Mouse (Mus musculus) gonadal fat pad, adult 2 months (tissue): ENCODE measurements around the gene Serp2. TPM values are rescaled to one million over a fixed set of nuclear protein-coding genes. Genes with fewer than 3 reads are reported as not detected.

ENCODE experiments used
- DNase-seq: peaks from one replicate; pipeline ENCODE4 v3.0.0-alpha.2; 2012; ENCODE audit warnings: low read depth
- polyA plus RNA-seq: library from polyadenylated mRNA; depleted of rRNA; stranded (reverse); fragments of >200 nt; gene quantifications from 2 replicates; pipeline ENCODE4 v1.2.3, GENCODE M21; 2012

Gene Serp2
- polyA plus RNA-seq, 1 experiment: 4.1 TPM

DNA sequence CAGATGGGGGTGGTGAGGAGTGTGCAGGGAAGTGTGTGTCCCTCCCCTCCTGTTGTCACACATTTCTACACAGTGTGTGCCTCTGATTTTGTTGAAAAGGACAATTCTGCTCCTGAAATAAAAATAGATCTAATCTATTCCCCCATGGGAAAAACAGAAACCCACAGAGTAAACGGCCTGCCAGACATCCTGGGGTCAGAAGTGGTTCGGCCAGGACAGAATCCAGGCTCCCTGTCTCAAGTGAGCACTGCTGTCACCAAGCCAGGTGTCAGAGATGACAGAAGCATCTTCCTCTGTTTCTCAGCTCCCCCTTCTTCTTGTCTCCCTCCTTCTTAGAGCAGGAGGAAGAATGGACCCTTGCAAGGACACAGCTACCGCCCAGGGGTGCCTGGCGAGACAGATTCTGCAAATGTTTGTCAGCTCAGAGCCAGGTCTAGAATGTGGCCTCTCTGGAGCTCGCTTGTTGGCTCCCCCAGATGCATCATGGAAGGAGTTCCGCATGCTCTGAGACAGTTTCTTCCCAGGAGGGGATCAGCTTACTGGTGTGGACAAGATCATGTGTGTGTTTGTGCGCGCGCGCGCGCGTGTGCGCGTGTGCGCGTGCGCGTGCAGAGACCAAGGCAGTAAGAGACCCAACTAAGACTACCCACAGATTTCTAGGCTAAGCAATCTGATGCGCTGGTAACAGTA lies 29.5 kb downstream of the Serp2 start:
- DNase-seq: no peak

DNA sequence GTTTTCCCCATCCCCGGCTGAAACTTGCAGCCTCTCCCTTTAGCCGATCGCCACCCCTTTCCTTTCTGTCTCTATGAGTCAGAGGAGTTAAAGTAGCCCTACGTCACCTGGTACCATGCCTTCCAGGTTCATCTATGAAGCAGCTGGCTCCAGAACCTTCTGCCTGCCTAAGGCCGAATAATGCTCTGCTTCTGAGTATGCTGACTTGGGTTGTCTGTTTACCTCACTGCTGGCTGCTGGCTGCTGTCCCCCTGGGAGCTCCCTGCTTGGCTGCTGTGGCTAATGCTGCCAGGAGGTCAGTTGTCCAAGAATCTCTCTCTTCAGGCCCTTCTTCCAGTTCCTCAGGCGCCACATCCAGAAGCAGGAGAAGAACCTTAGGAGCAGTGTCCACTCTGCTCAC lies 30.2 kb downstream of the Serp2 start:
- DNase-seq: no peak

DNA sequence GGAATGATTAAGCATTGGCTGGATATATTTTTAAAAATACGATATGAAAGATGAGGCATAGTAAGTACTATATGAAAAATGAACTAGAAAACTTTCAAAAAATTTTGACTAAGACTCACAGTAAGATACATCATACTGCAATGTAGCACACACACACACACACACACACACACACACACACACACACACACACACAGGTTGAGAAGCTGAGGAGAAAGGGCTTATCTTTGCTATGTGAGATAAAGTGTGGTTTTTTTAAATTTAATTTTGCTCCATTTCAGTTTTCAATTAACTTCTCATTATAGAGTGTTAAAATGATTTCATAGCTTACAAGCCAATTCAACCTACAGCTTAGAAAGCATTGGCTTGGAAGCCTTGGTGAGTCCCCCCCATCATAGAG lies 33.3 kb downstream of the Serp2 start:
- no peak for DNase-seq

DNA sequence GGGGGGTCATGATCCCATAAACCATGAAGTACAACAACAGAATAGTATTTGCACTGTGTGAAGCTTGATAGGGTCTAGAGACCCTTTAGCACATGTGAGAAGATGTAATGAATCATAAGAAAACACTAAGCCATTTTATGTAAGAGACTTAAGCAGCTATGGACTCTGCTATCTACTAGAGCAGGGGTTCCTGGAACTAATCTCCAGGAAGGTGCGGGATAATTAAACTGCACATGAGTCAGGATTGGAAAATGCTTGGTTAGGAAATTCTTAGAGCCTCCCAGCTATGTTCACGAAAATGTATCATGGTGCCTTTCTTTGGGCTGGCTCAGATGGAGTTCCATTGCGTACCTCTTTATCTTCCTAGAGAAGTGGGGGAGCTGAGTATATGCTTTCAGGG lies 35.4 kb downstream of the Serp2 start:
- DNase-seq: no peak

DNA sequence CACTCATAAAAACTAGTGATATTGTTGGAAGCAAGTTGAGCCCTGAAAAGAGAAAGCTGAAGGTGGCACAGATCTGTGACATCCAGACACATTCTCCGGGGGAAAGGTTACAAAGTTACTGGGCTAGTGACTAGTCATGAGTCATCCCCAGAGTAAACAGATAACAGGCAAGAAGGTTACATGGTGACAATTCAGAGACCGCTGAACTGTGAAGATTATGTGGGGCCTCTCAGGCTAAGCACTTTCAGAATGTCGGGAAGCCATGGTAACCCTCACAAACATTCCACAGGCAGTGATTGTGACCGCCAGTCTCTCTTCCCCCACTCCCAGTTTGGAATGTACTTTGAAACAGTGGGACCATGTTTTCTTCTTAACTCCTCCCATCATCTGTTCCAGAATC lies 36.1 kb downstream of the Serp2 start:
- no peak for DNase-seq

DNA sequence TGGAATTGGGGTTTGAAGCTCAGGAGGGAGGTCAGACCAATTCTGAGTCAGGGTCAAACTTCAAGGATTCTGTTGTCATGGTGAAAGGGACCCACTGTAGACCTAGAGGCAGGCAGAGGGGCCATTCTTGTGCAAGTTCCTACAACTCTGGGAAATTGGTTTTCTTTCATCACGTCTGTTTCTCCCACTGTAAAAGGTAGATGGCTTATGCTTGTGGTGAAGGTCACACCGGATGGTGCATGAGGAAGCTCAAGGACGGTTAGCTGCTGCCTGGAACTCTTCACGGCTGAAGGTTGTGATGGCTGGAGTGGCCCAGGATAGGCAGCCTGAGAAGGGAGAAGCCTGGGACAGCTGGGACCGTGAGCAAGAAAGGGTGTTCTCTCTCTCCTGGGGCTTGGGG lies 38.5 kb downstream of the Serp2 start:
- DNase-seq: no peak

DNA sequence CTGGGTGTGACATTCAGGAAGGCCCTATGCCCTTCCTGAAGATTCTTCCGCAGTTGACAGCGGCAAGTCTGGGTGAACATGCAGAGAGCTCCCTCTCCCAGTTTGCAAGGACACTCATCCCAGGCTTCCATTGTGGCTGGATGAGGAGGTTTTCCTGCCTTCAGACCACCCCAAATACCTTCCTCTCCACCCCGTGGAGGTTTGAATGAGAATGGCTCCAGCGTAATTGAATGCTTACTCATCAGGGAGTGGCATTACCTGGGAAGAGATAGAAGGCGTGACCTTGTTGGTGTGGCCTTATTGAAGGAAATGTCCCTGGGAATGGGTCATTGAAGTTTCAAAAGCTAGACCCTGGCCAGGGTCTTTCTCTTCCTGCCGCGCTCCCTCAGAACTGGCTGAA lies 41.1 kb downstream of the Serp2 start:
- no peak for DNase-seq

DNA sequence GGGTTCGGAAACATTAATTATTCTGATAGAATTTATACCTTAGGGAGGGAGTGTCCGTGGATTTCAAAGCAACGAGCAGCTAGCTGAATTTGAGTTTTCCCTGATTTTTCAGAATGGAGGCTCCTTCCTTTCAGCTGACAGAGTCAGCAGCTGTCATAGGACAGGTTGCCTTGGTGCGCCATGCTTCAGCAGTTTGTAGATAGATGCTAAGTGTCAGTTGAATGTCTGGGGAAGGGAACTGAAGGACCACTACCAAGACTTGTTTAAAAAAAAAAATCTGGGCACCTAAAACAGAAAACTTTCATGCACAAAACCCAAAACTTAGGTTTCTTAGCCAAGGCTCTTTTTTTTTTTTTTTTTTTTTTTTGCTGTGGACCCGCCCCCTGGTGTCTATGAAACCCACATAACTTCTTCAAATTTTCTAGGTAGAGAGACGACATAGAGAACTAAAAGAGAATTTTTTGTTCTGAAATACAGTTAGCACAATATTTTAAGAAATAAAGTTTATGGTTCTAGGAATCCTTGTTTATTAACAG lies 42.6 kb downstream of the Serp2 start:
- no peak for DNase-seq

DNA sequence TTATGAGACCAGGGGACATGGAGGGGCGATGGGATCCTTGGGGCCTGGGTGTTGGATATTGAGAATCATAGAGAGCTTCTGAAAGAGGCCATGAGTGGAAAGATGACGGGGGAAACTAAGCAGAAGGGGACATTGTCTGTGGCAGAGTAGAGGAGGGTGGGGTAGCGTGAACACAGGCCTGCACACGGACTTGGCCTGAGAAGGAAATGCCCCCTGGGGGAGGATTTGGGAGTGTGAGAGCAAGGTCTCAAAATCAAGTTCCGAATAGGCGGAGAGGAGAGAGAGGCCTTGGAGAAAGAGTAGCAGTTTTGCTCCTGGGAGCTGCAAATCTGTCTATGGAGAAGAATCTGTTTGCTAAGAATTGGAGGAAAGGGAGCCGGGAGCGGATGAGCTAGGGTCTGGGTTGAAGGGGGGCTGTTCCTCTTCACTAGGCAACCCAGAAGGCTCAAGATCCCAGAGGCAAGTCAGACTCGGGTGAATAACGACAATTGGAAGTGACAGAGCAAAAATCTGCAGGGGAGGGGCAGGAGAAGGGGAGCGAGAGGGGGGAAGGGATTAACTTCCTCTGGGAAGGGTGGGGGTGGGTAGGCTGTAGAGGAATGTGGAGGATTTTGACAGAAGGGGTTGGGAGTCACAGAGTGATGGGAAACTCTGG lies 43.2 kb downstream of the Serp2 start:
- DNase-seq: no peak

DNA sequence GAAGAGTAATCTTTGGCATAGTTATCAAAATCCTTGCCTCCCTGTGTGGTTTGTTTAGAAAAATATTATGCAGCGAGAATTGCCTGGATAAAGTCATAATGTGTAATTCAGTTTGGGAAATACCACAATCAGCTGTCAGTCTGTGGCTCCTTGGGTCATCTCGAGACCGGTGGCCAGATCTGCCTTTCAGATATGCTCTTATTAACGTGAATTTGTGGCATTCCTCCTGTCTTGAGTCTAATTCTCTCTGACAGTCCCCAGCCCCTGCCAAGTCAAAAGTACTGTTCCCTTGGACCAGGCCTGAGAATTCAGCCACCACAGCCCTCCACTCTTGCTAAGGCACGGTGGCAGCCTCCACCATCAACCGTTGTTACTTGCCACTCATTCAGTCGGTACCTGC lies 44.7 kb downstream of the Serp2 start:
- DNase-seq: no peak

DNA sequence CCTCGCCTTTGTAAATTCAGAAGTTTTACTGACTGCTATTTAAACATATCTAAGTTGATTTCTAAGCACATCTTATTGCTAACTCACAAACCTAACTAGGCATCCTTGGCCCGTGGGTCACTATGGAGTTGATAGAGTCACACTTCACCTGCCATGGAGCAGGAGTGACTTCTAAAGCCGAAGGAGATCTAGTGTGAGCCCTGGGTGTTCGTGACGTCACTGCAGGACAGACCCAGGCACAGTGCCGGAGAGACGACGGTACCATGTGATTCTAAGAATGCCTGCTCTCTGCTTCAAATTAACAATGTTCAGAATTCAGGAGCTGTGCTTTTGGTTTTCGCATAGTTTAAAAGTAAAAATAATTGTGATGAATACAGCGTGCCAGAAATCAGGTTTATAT lies 48.0 kb downstream of the Serp2 start:
- DNase-seq: no peak

DNA sequence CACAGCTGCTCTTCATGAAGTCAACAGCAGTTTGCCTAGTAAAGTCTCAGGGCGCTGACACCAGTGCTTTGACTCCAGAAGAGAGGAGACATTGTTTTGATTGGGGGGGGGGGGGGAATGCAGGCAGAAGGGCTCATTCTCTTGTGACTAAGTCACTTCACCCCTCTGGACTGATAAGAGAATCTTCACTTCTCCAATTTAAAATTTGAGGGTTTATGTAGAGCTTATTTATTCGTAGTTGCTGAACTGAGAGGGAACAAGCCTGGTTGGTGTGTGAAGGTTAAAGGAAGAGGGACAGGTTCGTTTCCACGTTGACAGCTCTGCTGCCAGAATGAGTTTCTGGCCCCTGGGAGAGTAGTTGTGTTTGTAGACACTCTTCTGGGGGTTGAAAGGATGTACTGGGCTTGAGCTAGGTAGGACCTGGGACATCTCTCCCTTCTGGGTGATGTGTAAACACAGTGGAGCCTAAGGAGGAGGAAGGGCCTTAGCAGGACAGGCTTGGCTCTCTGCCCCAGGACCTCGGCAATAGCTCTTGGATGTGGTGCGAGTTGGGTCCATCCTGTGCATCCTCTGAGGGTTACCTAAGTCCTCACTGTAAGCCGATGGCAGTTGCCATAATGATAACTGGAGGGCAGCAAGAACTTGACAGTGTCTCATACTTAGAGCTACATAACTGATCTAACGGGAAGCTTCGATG lies 48.7 kb downstream of the Serp2 start:
- DNase-seq: no peak

DNA sequence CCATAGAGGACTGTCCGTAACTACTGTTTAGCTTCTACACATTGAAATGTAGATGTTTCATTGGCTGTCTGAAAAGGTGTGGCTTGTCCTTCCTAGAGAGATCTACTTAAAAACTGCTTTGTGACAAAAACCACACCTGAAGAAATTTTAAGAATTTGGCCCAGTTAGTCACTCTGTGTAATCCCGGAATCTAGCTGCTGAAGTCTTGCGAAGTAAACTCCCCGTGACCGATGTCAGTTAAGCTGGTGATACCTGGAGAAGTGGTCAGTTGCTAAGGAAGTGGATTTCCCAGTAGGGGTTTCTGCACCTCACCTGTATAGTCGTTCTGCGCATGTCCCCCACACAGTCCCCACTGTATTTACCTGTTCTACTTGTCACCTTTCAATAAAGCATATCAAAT lies 49.3 kb downstream of the Serp2 start:
- DNase-seq: no peak

DNA sequence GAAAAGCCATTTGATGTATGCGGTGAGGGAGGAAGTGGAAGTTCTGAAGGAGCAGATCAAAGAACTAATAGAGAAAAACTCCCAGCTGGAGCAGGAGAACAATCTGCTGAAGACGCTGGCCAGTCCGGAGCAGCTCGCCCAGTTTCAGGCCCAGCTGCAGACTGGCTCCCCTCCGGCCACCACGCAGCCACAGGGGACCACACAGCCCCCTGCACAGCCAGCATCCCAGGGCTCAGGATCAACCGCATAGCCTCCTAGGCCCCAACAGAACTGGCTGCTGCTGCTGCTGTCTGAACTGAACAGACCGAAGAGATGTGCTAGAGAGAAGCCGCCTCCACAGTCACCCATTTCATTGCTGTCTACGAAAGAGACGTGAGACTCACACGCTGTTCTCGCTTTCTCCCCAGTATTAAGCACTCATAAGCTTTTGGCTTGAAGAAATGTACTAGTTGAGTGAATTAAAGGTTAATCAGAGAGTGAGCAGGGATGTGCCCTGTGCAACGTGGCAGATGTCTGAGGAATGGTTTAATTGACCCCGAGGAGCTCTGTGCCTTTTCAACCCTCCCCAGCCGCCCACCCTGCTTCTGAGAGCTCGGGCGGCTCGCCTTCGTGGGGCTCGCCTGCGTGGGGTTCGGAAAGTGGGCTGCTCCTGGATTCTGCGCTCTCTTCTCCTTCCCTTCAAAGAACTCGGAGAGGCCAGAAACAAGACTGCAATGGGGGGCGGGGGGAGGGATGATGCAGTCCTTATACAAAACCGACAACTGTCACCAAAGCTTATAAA lies 50.1 kb downstream of the Serp2 start:
- DNase-seq: no peak

DNA sequence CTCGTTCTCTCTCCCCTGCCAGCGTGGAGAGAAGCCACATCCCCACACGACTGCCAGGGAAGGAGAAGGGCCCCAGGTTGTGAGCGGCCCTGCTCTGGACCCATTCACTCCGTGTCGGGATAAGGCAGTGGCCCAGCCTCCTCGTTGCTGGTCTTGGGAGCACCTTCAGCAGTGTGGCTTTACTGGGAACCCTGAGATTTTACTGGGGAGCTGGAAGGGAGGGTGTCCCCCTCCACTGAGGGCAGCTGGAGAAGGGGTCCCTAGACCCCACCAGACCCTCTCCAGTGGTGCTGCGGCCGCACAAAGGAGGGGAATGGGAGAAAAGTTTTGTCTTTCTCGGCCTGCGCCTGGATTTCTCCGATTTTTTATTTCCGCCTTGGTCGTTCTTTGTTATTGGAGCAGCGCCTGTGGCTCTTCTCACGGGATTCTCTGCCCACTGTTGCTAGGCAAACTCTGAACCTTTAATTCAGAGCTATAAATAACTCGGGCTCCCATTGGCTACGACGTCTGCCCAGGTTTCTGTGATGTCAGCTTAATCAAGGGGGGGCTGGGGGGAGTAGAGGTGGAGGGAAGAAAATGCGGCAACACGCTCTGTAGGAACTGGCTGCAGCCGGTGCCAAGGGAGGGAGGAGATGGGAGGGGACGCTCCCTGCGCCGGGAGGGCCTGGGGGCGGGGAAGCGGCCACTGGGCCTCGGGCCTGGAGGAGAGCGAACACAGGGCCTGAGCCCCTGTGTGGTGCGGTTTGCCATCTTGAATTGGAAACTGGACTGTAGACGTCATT lies 51.1 kb downstream of the Serp2 start:
- DNase-seq: no peak

DNA sequence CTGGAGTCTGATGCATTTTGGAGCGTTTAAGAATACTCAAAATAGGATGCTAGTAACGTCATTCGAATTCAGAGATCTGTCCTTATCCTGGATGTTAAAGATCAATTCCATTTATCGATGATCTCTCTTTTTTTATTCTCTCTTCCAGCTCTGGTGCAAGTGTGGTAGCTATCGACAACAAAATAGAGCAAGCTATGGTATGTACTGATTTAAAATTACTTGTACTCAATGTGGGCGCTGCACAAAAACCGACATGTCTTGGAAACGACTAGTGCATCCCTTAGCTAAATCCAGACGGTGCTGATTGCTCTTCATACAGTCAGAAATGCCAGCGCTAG lies 51.6 kb downstream of the Serp2 start:
- no peak for DNase-seq

DNA sequence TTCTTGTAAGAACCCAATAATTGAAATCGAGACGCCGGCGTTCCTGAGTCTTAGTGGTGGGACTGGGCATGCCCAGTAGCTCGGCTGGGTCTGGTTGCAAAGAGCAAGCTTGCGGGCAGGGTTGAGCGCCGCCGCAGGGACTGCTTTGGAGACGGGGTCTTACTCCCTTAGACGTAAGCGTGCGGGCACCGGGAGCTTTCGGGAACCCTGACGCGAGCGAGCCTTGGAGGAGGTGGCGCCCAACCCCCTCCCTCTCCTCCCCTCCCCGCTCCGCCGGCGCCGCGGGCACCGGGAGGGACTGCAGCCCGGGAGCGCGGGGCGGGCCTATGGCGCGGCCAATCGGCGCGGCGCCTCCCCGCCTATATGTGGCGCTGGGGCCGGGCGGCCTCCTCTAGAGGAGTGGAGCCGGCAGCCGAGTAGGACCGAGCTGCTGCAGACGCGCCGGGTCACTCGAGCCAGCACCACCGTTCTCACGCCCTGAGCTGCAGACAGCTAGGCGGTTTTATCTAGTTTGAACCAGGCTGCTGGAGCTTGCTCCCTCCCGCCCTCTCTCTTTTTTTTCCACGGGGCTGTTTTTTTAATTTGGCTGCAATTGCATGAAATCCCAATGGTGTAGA lies 52.5 kb downstream of the Serp2 start:
- no peak for DNase-seq

DNA sequence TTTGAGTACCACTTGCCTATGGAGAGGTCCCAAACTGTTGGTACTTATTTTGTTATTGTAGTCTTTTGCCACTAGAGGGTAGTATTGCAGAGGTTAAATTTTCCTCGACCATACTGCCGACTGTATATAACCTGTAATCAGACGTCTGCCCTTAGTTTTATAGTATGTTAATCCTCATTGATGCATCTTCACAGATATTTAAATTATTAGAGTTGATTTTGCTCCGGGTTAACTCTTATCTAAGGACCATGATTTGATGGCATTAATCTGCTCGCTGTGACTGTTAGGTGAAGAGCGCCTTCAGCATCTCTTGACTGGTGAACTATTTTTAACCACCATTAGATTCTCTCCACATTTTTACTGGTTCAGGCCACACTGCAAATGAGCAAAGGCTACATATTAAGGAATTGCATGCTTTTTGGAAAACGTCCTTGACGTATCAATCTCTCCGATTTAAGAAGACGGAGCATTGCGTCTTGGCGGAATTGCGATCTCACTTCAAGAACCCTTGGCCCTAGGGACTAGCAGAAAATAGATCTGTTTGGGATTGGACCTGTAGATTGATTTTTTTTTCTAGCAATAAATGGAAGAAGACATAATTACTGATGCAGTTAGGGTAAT lies 53.3 kb downstream of the Serp2 start:
- DNase-seq: no peak

DNA sequence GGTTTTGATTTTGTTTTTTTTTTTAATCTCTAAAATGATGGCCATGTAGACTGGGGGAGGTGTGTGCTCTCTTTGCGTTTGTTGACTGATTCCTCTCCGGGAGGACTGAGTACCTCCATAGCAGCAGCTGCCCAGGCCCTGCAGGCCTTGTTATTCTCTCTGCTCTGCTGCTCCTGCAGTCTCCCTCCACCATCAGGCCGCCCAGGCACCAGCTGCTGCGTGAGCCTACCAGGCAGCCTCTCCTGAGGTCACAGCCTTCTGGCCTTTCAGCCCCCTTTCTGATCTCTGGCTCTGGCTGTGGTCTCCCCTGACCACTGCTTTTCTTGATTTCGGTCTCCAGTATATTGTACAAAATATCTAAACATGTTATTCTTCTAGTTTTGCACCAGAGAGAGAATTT lies 56.7 kb downstream of the Serp2 start:
- no peak for DNase-seq

DNA sequence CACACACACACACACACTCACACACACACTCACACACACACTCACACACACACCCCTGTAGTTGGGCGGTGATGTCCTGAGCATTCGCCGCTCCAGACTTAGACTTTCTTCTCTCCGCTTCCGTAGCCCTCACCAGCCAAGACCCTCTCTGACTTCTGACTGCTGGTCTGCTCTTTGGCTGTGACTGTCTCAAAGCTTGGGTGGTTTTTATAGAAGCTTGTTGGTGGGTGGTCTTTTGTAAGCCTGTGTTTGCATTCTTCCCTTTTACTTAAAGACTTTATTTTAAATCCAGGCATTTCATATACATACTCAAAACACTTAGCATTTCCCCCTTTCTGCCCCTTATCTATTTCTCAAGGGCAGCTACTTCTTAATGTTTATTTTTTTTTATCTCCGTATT lies 57.2 kb downstream of the Serp2 start:
- no peak for DNase-seq

DNA sequence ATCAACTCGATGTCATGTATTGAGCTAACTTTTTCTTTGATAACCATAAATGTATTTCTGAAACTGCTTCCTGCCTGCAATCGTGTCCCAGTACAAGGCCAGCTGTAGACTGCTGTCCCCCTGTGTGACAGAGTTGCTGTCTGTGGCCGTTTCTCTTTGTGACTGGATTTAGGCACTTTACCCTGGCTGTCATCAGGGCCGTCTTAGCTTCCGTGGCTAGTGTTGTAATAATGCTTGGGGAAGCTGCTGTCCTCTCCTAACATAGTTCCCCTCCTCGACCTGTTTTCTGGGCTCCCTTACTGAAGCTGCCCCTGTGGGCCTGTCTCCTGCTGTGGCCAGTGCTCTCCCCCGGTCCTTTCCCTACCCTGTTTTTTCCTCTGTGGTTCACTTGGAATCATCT lies 58.5 kb downstream of the Serp2 start:
- DNase-seq: no peak
